Mouse (Mus musculus): Measurements from ENCODE around the gene Scube1. TPM values are rescaled to one million over a fixed set of nuclear protein-coding genes. Genes with fewer than 3 reads are reported as not detected.

Scube1 gene
- polyA plus RNA-seq, 1 experiment: 1.3 TPM

DNA sequence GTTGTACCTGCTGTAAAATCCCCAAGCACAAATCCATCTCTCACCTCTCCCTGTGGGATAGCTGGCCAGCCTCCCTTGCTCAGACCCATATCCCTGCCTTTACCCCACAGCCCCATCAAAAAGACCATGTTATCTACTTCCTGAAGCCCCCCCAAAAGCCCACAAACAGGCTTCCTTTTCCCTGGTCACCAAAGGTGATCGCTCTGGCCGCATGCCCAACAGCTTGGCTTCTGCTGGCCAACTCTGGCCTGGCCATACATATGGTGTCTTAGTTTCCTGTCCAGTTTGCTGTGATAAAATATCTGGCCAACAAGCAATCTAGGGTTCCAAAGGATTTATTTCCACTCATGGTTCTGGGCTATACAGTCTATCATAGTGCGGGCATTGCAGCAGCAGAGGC, 38.9 kb downstream of the Scube1 start:
- no peaks in the 10 kb centered on the region for H3K27me3 ChIP-seq (ENCODE audit: control insufficient read depth, insufficient read depth, low read length)
- TF ChIP-seq CTCF (IDR thresholded peaks at IDR 0.05; ENCODE audit: borderline replicate concordance, control insufficient read depth, extremely low read depth, insufficient read depth, low read length, poor library complexity): no peak
- no peak for TF ChIP-seq POLR2A (IDR thresholded peaks at IDR 0.05; ENCODE audit: control insufficient read depth, extremely low read depth, insufficient read depth, low read length, poor library complexity)
- WGBS: 92% methylated on average over 3 of the region's 3 CpGs

GRCm38 (mm10) chr15:83683051-83683561, 41.7 kb downstream of the Scube1 start:
- no peak for DNase-seq
- Histone ChIP-seq H3K4me3 (ENCODE audit: control insufficient read depth, insufficient read depth, low read length) (no peak overlapping the region), H3K27me3 (ENCODE audit: control insufficient read depth, insufficient read depth, low read length) (no peaks in the 10 kb centered on the region), H3K4me1 (replicated peaks; ENCODE audit: control insufficient read depth, insufficient read depth, low read length) (no peaks in the 10 kb centered on the region), H3K27ac (ENCODE audit: control insufficient read depth, insufficient read depth, low read length) (no peak overlapping the region), H3K36me3 (ENCODE audit: control insufficient read depth, insufficient read depth, low read length) (no peaks in the 10 kb centered on the region)
- 85% methylated on average over 15 of the region's 15 CpGs for WGBS
- TF ChIP-seq POLR2A (IDR thresholded peaks at IDR 0.05; ENCODE audit: control insufficient read depth, extremely low read depth, insufficient read depth, low read length, poor library complexity) (no peak), CTCF (IDR thresholded peaks at IDR 0.05; ENCODE audit: borderline replicate concordance, control insufficient read depth, extremely low read depth, insufficient read depth, low read length, poor library complexity) (no peak)

More for the DNA sequence above, 38.9 kb downstream of the Scube1 start:
- Histone ChIP-seq H3K4me1 (replicated peaks; ENCODE audit: control insufficient read depth, insufficient read depth, low read length) (no peaks in the 10 kb centered on the region), H3K4me3 (ENCODE audit: control insufficient read depth, insufficient read depth, low read length) (no peak overlapping the region), H3K36me3 (ENCODE audit: control insufficient read depth, insufficient read depth, low read length) (no peaks in the 10 kb centered on the region), H3K27ac (ENCODE audit: control insufficient read depth, insufficient read depth, low read length) (no peak overlapping the region)
- DNase-seq: no peak

DNA sequence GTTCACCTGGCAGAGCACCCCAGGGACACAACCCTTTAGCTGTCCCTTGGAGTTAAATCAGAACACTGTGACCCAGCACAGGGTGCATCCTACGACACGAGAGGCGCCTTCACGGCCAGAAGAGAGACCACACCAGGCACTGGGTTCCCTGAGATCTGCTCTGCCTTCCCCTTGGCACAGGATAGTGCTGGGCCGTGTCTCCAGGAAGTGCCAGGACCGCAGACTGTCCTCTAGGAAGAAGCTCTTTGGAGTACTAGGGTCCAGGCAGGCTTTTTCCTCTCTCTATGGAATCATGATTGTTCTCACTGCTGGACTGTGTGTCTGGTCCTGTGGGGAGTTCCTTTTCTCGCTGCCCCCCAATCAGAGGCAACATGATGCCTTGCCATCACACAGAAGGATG, 44.5 kb downstream of the Scube1 start:
- H3K4me3 ChIP-seq (ENCODE audit: control insufficient read depth, insufficient read depth, low read length): no peak overlapping the region
- TF ChIP-seq POLR2A (IDR thresholded peaks at IDR 0.05; ENCODE audit: control insufficient read depth, extremely low read depth, insufficient read depth, low read length, poor library complexity) (no peak), CTCF (IDR thresholded peaks at IDR 0.05; ENCODE audit: borderline replicate concordance, control insufficient read depth, extremely low read depth, insufficient read depth, low read length, poor library complexity) (no peak)
- H3K27me3 ChIP-seq (ENCODE audit: control insufficient read depth, insufficient read depth, low read length): no peaks in the 10 kb centered on the region
- no peaks in the 10 kb centered on the region for H3K4me1 ChIP-seq (replicated peaks; ENCODE audit: control insufficient read depth, insufficient read depth, low read length)
- H3K27ac ChIP-seq (ENCODE audit: control insufficient read depth, insufficient read depth, low read length): no peak overlapping the region
- no peaks in the 10 kb centered on the region for H3K36me3 ChIP-seq (ENCODE audit: control insufficient read depth, insufficient read depth, low read length)
- WGBS: 81% methylated on average over 7 of the region's 7 CpGs
- DNase-seq: no peak

DNA sequence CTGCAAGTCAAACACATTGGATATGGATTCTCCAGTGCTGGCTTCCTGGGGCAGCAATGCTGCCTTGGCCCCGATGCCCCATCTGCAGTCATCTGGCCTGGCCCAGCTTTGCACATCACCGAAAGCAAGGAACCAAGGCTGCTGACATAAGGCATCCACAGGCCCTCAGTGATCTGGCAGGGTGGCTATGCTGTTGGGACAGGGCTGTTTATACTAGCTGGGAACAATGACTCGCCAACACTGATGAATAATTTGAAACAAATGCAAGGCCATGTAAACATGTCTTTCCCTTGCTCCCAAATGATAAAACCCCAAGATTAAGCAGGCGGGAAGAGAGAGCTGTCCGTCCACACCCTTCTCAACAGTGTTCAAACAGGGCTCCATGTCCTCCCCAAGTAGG, 45.1 kb downstream of the Scube1 start:
- H3K27me3 ChIP-seq (ENCODE audit: control insufficient read depth, insufficient read depth, low read length): no peaks in the 10 kb centered on the region
- no peak for DNase-seq
- H3K27ac ChIP-seq (ENCODE audit: control insufficient read depth, insufficient read depth, low read length): no peak overlapping the region
- H3K36me3 ChIP-seq (ENCODE audit: control insufficient read depth, insufficient read depth, low read length): no peaks in the 10 kb centered on the region
- no peak overlapping the region for H3K4me3 ChIP-seq (ENCODE audit: control insufficient read depth, insufficient read depth, low read length)
- H3K4me1 ChIP-seq (replicated peaks; ENCODE audit: control insufficient read depth, insufficient read depth, low read length): no peaks in the 10 kb centered on the region
- WGBS: 92% methylated on average over 5 of the region's 5 CpGs
- no peak for TF ChIP-seq POLR2A (IDR thresholded peaks at IDR 0.05; ENCODE audit: control insufficient read depth, extremely low read depth, insufficient read depth, low read length, poor library complexity)
- no peak for TF ChIP-seq CTCF (IDR thresholded peaks at IDR 0.05; ENCODE audit: borderline replicate concordance, control insufficient read depth, extremely low read depth, insufficient read depth, low read length, poor library complexity)

DNA sequence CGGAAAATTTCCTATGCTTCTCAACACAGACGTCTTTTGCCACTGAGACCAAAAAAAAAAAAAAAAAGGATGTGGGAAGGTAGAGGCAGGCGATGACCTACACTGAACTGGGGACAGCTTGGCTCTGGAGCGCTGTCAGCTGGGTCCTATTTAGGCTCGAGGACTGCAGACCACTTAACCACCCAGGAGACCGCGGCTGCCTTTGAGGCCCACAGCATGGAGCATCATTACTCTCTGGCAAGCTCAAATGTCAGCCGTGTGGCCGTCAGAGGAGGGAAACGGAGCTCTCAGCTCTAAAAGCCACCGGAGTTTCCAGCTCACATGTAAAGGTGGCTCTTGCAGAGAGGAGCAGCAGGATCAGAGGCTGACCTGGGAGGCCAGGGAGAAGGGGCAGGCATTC, 46.2 kb downstream of the Scube1 start:
- DNase-seq: no peak
- Histone ChIP-seq H3K27me3 (ENCODE audit: control insufficient read depth, insufficient read depth, low read length) (no peaks in the 10 kb centered on the region), H3K4me1 (replicated peaks; ENCODE audit: control insufficient read depth, insufficient read depth, low read length) (no peaks in the 10 kb centered on the region), H3K4me3 (ENCODE audit: control insufficient read depth, insufficient read depth, low read length) (no peak overlapping the region), H3K36me3 (ENCODE audit: control insufficient read depth, insufficient read depth, low read length) (no peaks in the 10 kb centered on the region), H3K27ac (ENCODE audit: control insufficient read depth, insufficient read depth, low read length) (no peak overlapping the region)
- 11% methylated on average over 11 of the region's 11 CpGs for WGBS
- TF ChIP-seq POLR2A (IDR thresholded peaks at IDR 0.05; ENCODE audit: control insufficient read depth, extremely low read depth, insufficient read depth, low read length, poor library complexity): no peak
- TF ChIP-seq CTCF (IDR thresholded peaks at IDR 0.05; ENCODE audit: borderline replicate concordance, control insufficient read depth, extremely low read depth, insufficient read depth, low read length, poor library complexity): no peak

DNA sequence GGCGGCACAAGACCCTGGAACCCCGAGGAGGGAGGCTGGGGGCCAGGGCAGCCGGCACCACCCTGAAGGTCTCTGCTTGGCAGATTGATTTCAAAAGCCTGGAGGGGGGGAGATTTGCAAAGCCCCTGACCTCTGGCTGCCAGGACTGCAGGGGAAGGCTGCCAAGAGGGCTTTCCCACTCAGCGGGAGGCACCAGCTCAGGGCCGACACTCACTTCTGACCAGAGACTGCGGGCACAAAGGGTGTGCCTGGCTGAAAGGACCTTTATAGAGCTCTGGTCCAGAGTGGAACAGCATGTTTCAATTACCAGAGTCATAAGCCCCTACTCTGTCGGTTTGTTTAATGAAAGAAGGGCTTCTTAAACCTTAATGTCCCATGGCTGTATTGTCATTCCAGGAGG, 46.7 kb downstream of the Scube1 start:
- no peak overlapping the region for H3K27ac ChIP-seq (ENCODE audit: control insufficient read depth, insufficient read depth, low read length)
- no peak for DNase-seq
- H3K27me3 ChIP-seq (ENCODE audit: control insufficient read depth, insufficient read depth, low read length): no peaks in the 10 kb centered on the region
- 34% methylated on average over 7 of the region's 7 CpGs for WGBS
- TF ChIP-seq CTCF (IDR thresholded peaks at IDR 0.05; ENCODE audit: borderline replicate concordance, control insufficient read depth, extremely low read depth, insufficient read depth, low read length, poor library complexity): no peak
- TF ChIP-seq POLR2A (IDR thresholded peaks at IDR 0.05; ENCODE audit: control insufficient read depth, extremely low read depth, insufficient read depth, low read length, poor library complexity): no peak
- H3K4me1 ChIP-seq (replicated peaks; ENCODE audit: control insufficient read depth, insufficient read depth, low read length): no peaks in the 10 kb centered on the region
- no peaks in the 10 kb centered on the region for H3K36me3 ChIP-seq (ENCODE audit: control insufficient read depth, insufficient read depth, low read length)
- H3K4me3 ChIP-seq (ENCODE audit: control insufficient read depth, insufficient read depth, low read length): no peak overlapping the region

DNA sequence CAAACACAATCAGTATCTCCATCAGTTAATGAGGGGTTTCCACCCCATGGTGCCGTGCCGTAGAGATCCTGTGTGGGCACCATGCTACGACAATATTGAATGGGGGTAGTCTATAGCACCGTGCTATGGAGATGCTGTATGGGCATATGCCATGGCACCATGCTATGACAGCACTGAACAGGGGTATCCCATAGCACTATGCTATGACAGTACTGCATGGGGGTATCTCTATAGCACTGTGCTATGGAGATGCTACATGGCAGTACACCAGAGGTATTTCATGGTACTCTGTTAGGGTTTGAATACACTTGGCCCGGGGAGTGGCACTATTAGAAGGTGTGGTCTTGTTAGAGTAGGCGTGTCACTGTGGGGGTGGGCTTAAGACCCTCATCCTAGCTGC, 47.7 kb downstream of the Scube1 start:
- no peak overlapping the region for H3K4me3 ChIP-seq (ENCODE audit: control insufficient read depth, insufficient read depth, low read length)
- no peak overlapping the region for H3K27ac ChIP-seq (ENCODE audit: control insufficient read depth, insufficient read depth, low read length)
- H3K4me1 ChIP-seq (replicated peaks; ENCODE audit: control insufficient read depth, insufficient read depth, low read length): no peaks in the 10 kb centered on the region
- no peaks in the 10 kb centered on the region for H3K27me3 ChIP-seq (ENCODE audit: control insufficient read depth, insufficient read depth, low read length)
- TF ChIP-seq CTCF (IDR thresholded peaks at IDR 0.05; ENCODE audit: borderline replicate concordance, control insufficient read depth, extremely low read depth, insufficient read depth, low read length, poor library complexity) (no peak), POLR2A (IDR thresholded peaks at IDR 0.05; ENCODE audit: control insufficient read depth, extremely low read depth, insufficient read depth, low read length, poor library complexity) (no peak)
- no peak for DNase-seq
- no peaks in the 10 kb centered on the region for H3K36me3 ChIP-seq (ENCODE audit: control insufficient read depth, insufficient read depth, low read length)
- WGBS: 91% methylated on average over 6 of the region's 6 CpGs

Measured in thymus, adult 2 months (tissue).